Mouse (Mus musculus) cerebral cortex, adult 2 months (tissue): Measurements from ENCODE around the gene Maff.

Source experiments
- WGBS: fragments of 180-500 bp; shearing (Covaris S2); methylation state at CpG from one replicate; pipeline ENCODE4 v1.1.7; 2018; 5-methylcytosine and 5-hydroxymethylcytosine counted together

Gene Maff

GRCm38 (mm10) chr15:79395281-79395680 lies 48.9 kb downstream of the Maff start:
- 66% methylated on average over 6 of the region's 6 CpGs for WGBS

GRCm38 (mm10) chr15:79396736-79397135 lies 50.3 kb downstream of the Maff start:
- 70% methylated on average over 11 of the region's 11 CpGs for WGBS

- WGBS = 63% methylated on average over 14 of the region's 14 CpGs
These were observed 53.0 kb downstream of the Maff start for GRCm38 (mm10) chr15:79399231-79400052.

GRCm38 (mm10) chr15:79400134-79400974 lies 53.9 kb downstream of the Maff start:
- whole genome bisulfite sequencing = 58% methylated on average over 6 of the region's 6 CpGs

GRCm38 (mm10) chr15:79400975-79401365 lies 54.5 kb downstream of the Maff start:
- 24% methylated on average over 7 of the region's 7 CpGs for WGBS

- 9% methylated on average over 5 of the region's 5 CpGs for WGBS
These were observed 55.8 kb downstream of the Maff start for GRCm38 (mm10) chr15:79402176-79402575.

- WGBS = under 1% methylated on average over 90 of the region's 90 CpGs
These were observed 56.7 kb downstream of the Maff start, which contains the start of gene Tmem184b for GRCm38 (mm10) chr15:79402836-79403762. Tmem184b (minus strand) TSS chr15:79403569.

GRCm38 (mm10) chr15:79403763-79404210 lies 57.4 kb downstream of the Maff start:
- WGBS = 19% methylated on average over 9 of the region's 9 CpGs

GRCm38 (mm10) chr15:79404277-79404676 lies 57.9 kb downstream of the Maff start:
- WGBS = 67% methylated on average over 1 of the region's 1 CpGs

- 89% methylated on average over 4 of the region's 4 CpGs for WGBS
These were observed 60.1 kb downstream of the Maff start for GRCm38 (mm10) chr15:79406564-79406963.
